Mouse (Mus musculus): ENCODE measurements around the gene Ndufb7.

GRCm38 (mm10) chr8:83587644-83588043, 21.2 kb downstream of the Ndufb7 start:
- TF ChIP-seq CTCF (IDR thresholded peaks at IDR 0.05; ENCODE audit: insufficient read depth, low read depth, low read length) (no peak), POLR2A (IDR thresholded peaks at IDR 0.05; ENCODE audit: insufficient read depth, low read depth, low read length) (no peak)
